Mouse (Mus musculus) embryonic facial prominence, embryonic 15.5 days (tissue): Measurements from ENCODE around the gene Dst. TPM values are rescaled to one million over a fixed set of nuclear protein-coding genes. Genes with fewer than 3 reads are reported as not detected.
"Not testable (repeated sequence)": the region's sequence is repeated elsewhere in the genome, so short reads cannot be mapped to it uniquely, and the experiment has no call there.

Source experiments
- ATAC-seq: fragments of 200-750 bp; cut with Nextera tagmentation; 2 replicates; pipeline ENCODE4 v1.8.0; 2017; ENCODE audit warnings: low read depth, moderate TSS enrichment; ENCODE audit not compliant: insufficient number of reproducible peaks, low FRiP score, low TSS enrichment
- H3K27ac ChIP-seq: fragments of 300-500 bp; sonication (generic); replicated peaks from 2 replicates; pipeline ENCODE4 v1.5.1; 2015; ENCODE audit warnings: mild to moderate bottlenecking, inconsistent platforms
- H3K27me3 ChIP-seq: fragments of 300-500 bp; sonication (generic); 2 replicates; pipeline ENCODE4 v1.6.1; 2015; ENCODE audit warnings: inconsistent platforms
- H3K36me3 ChIP-seq: fragments of 300-500 bp; sonication (generic); 2 replicates; pipeline ENCODE4 v1.6.1; 2015; ENCODE audit warnings: mild to moderate bottlenecking, inconsistent platforms
- H3K4me1 ChIP-seq: fragments of 300-500 bp; sonication (generic); 2 replicates; pipeline ENCODE4 v1.6.1; 2015; ENCODE audit warnings: inconsistent platforms
- H3K4me2 ChIP-seq: fragments of 300-500 bp; sonication (generic); replicated peaks from 2 replicates; pipeline ENCODE4 v1.6.1; 2015; ENCODE audit warnings: mild to moderate bottlenecking, inconsistent platforms
- H3K4me3 ChIP-seq: fragments of 300-500 bp; sonication (generic); replicated peaks from 2 replicates; pipeline ENCODE4 v1.5.1; 2015; ENCODE audit warnings: mild to moderate bottlenecking, inconsistent platforms
- H3K9ac ChIP-seq: fragments of 300-500 bp; sonication (generic); 2 replicates; pipeline ENCODE4 v1.6.1; 2015; ENCODE audit warnings: inconsistent platforms
- H3K9me3 ChIP-seq: fragments of 300-500 bp; sonication (generic); replicated peaks from 2 replicates; pipeline ENCODE4 v1.6.1; 2016; ENCODE audit warnings: inconsistent platforms
- WGBS: fragments of 180-500 bp; shearing (Covaris S2); methylation state at CpG from one replicate; pipeline ENCODE4 v1.1.7; 2015; 5-methylcytosine and 5-hydroxymethylcytosine counted together
- polyA plus RNA-seq: library from polyadenylated mRNA; unstranded; fragments of >200 nt; fragmentation: Nextera tagmentation; extraction: Ambion mirVana; gene quantifications from 2 replicates; pipeline ENCODE4 v1.2.1, GENCODE M21; 2015

Gene Dst
- polyA plus RNA-seq, 1 experiment from 2014 or later, result 22.8 TPM

GRCm38 (mm10) chr1:34298631-34299184 is 390.7 kb downstream of the Dst start:
- Histone ChIP-seq H3K36me3 (peaks cover 44% of the 10 kb centered on the region), H3K4me2 (no peak overlapping the region)
- WGBS, result 59% methylated on average over 18 of the region's 18 CpGs

GRCm38 (mm10) chr1:34299507-34299906 is 391.5 kb downstream of the Dst start:
- ATAC-seq, result no peak
- Histone ChIP-seq H3K4me2 (no peak overlapping the region), H3K4me1 (peaks cover 3% of the 10 kb centered on the region; the same call in 1 of the 2 replicates), H3K9me3 (no peaks in the 10 kb centered on the region), H3K36me3 (peaks cover 36% of the 10 kb centered on the region), H3K27ac (no peak overlapping the region), H3K9ac (no peak overlapping the region), H3K27me3 (no peaks in the 10 kb centered on the region), H3K4me3 (no peak overlapping the region)
- 60% methylated on average over 13 of the region's 13 CpGs for WGBS

More at GRCm38 (mm10) chr1:34298631-34299184, 390.7 kb downstream of the Dst start:
- ATAC-seq, result no peak
- Histone ChIP-seq H3K27me3 (no peaks in the 10 kb centered on the region), H3K4me3 (no peak overlapping the region), H3K4me1 (peaks cover 3% of the 10 kb centered on the region; the same call in 1 of the 2 replicates), H3K9ac (no peak overlapping the region), H3K27ac (no peak overlapping the region), H3K9me3 (no peaks in the 10 kb centered on the region)

- no peak overlapping the region for H3K9ac ChIP-seq
- no peaks in the 10 kb centered on the region for H3K9me3 ChIP-seq
- no peak for ATAC-seq
- no peak overlapping the region for H3K4me3 ChIP-seq
- peaks cover 27% of the 10 kb centered on the region for H3K36me3 ChIP-seq
- no peak overlapping the region for H3K4me2 ChIP-seq
- WGBS, result 69% methylated on average over 13 of the region's 13 CpGs
- H3K4me1 ChIP-seq, result peaks cover 3% of the 10 kb centered on the region; the same call in 1 of the 2 replicates
- H3K27me3 ChIP-seq, result no peaks in the 10 kb centered on the region
- no peak overlapping the region for H3K27ac ChIP-seq
Measured at GRCm38 (mm10) chr1:34300309-34300980, 392.4 kb downstream of the Dst start.

- H3K9ac ChIP-seq, result no peak overlapping the region
- H3K4me1 ChIP-seq, result 0 out of 2 replicates have a peak, but pooled peaks cover under 1% of the 10 kb centered on the region
- H3K4me2 ChIP-seq, result no peak overlapping the region
- H3K4me3 ChIP-seq, result no peak overlapping the region
- no peaks in the 10 kb centered on the region for H3K9me3 ChIP-seq
- no peaks in the 10 kb centered on the region for H3K27me3 ChIP-seq
- H3K36me3 ChIP-seq, result peaks cover 33% of the 10 kb centered on the region
- no peak overlapping the region for H3K27ac ChIP-seq
- ATAC-seq, result no peak
- 63% methylated on average over 5 of the region's 5 CpGs for WGBS
Measured at GRCm38 (mm10) chr1:34304227-34304626, 396.2 kb downstream of the Dst start.

GRCm38 (mm10) chr1:34306741-34307140 is 398.7 kb downstream of the Dst start:
- Histone ChIP-seq H3K36me3 (peaks cover 26% of the 10 kb centered on the region), H3K4me2 (no peak overlapping the region), H3K27ac (no peak overlapping the region), H3K4me1 (no peaks in the 10 kb centered on the region), H3K4me3 (no peak overlapping the region), H3K9ac (no peak overlapping the region), H3K27me3 (no peaks in the 10 kb centered on the region), H3K9me3 (no peaks in the 10 kb centered on the region)
- no peak for ATAC-seq
- WGBS, result 85% methylated on average over 2 of the region's 2 CpGs

GRCm38 (mm10) chr1:34307191-34307590 is 399.2 kb downstream of the Dst start:
- Histone ChIP-seq H3K27me3 (no peaks in the 10 kb centered on the region), H3K36me3 (peaks cover 25% of the 10 kb centered on the region), H3K4me1 (no peaks in the 10 kb centered on the region), H3K27ac (no peak overlapping the region), H3K4me3 (no peak overlapping the region), H3K9ac (no peak overlapping the region), H3K9me3 (no peaks in the 10 kb centered on the region), H3K4me2 (no peak overlapping the region)
- ATAC-seq, result no peak
- 92% methylated on average over 15 of the region's 15 CpGs for WGBS

- H3K9ac ChIP-seq, H3K4me3 ChIP-seq, H3K27me3 ChIP-seq, H3K27ac ChIP-seq, H3K4me1 ChIP-seq, ATAC-seq, H3K4me2 ChIP-seq, H3K9me3 ChIP-seq: not testable (repeated sequence)
- whole genome bisulfite sequencing, result 93% methylated on average over 3 of the region's 3 CpGs
- peaks cover 17% of the 10 kb centered on the region for H3K36me3 ChIP-seq
Measured at GRCm38 (mm10) chr1:34308841-34309240, 400.8 kb downstream of the Dst start.

- H3K36me3 ChIP-seq, result peaks cover 17% of the 10 kb centered on the region
- no peak overlapping the region for H3K9ac ChIP-seq
- WGBS, result 94% methylated on average over 12 of the region's 12 CpGs
- H3K4me1 ChIP-seq, result no peaks in the 10 kb centered on the region
- no peak overlapping the region for H3K27ac ChIP-seq
- H3K27me3 ChIP-seq, result no peaks in the 10 kb centered on the region
- no peak overlapping the region for H3K4me2 ChIP-seq
- no peak for ATAC-seq
- no peak overlapping the region for H3K4me3 ChIP-seq
- H3K9me3 ChIP-seq, result no peaks in the 10 kb centered on the region
Measured at GRCm38 (mm10) chr1:34309396-34309795, 401.4 kb downstream of the Dst start.

- H3K9ac ChIP-seq, result no peak overlapping the region
- 77% methylated on average over 8 of the region's 8 CpGs for WGBS
- H3K27me3 ChIP-seq, result no peaks in the 10 kb centered on the region
- no peak overlapping the region; the same call in 1 of the 2 replicates for H3K27ac ChIP-seq
- H3K4me2 ChIP-seq, result no peak overlapping the region
- no peak overlapping the region for H3K4me3 ChIP-seq
- H3K9me3 ChIP-seq, result no peaks in the 10 kb centered on the region
- ATAC-seq, result no peak
- H3K36me3 ChIP-seq, result peaks cover 17% of the 10 kb centered on the region
- H3K4me1 ChIP-seq, result no peaks in the 10 kb centered on the region
Measured at GRCm38 (mm10) chr1:34310532-34311250, 402.7 kb downstream of the Dst start.

- Histone ChIP-seq H3K9me3 (no peaks in the 10 kb centered on the region), H3K4me2 (no peak overlapping the region), H3K27me3 (no peaks in the 10 kb centered on the region), H3K36me3 (peaks cover 7% of the 10 kb centered on the region; the same call in 1 of the 2 replicates), H3K4me1 (no peaks in the 10 kb centered on the region), H3K9ac (no peak overlapping the region), H3K4me3 (no peak overlapping the region), H3K27ac (0 out of 2 replicates have a peak overlapping the region, but pooled peaks have one; percentile 28)
- no peak for ATAC-seq
- 88% methylated on average over 4 of the region's 4 CpGs for WGBS
Measured at GRCm38 (mm10) chr1:34312806-34313205, 404.8 kb downstream of the Dst start.

- Histone ChIP-seq H3K27me3 (no peaks in the 10 kb centered on the region), H3K4me2 (no peak overlapping the region), H3K36me3 (no peaks in the 10 kb centered on the region), H3K27ac (no peak overlapping the region), H3K4me3 (no peak overlapping the region), H3K4me1 (no peaks in the 10 kb centered on the region), H3K9ac (no peak overlapping the region), H3K9me3 (no peaks in the 10 kb centered on the region)
- ATAC-seq, result no peak
- 67% methylated on average over 5 of the region's 5 CpGs for WGBS
Measured at GRCm38 (mm10) chr1:34315381-34315780, 407.4 kb downstream of the Dst start.
